Mouse (Mus musculus) right cerebral cortex, postnatal 14 days (tissue): ENCODE results near the gene Mrps24.

ENCODE experiments used
- DNase-seq: peaks from one replicate; pipeline ENCODE4 v3.0.0; 2022

Mrps24 gene

GRCm38 (mm10) chr11:5703341-5703740 is 12.1 kb downstream of the Mrps24 start:
- DNase-seq, result no peak

- DNase-seq, result no peak
These were observed 12.5 kb downstream of the Mrps24 start for GRCm38 (mm10) chr11:5702957-5703332.

GRCm38 (mm10) chr11:5702271-5702956 is 13.1 kb downstream of the Mrps24 start:
- DNase-seq, result no peak

- no peak for DNase-seq
These were observed 13.7 kb downstream of the Mrps24 start for GRCm38 (mm10) chr11:5701821-5702220.

- no peak for DNase-seq
These were observed 14.2 kb downstream of the Mrps24 start for GRCm38 (mm10) chr11:5701300-5701699.

GRCm38 (mm10) chr11:5700808-5701207 is 14.7 kb downstream of the Mrps24 start:
- DNase-seq, result no peak

GRCm38 (mm10) chr11:5691775-5692174 is 23.7 kb downstream of the Mrps24 start:
- DNase-seq, result peak; percentile 51

- no peak for DNase-seq
These were observed 31.2 kb downstream of the Mrps24 start for GRCm38 (mm10) chr11:5684283-5684682.

- DNase-seq, result no peak
These were observed 32.9 kb downstream of the Mrps24 start for GRCm38 (mm10) chr11:5682541-5682940.
